Mouse (Mus musculus): ENCODE data around the gene Kdm2b. TPM values are rescaled to one million over a fixed set of nuclear protein-coding genes. Genes with fewer than 3 reads are reported as not detected.

The Kdm2b gene
- polyA plus RNA-seq, 1 experiment, result 19.1 TPM

DNA sequence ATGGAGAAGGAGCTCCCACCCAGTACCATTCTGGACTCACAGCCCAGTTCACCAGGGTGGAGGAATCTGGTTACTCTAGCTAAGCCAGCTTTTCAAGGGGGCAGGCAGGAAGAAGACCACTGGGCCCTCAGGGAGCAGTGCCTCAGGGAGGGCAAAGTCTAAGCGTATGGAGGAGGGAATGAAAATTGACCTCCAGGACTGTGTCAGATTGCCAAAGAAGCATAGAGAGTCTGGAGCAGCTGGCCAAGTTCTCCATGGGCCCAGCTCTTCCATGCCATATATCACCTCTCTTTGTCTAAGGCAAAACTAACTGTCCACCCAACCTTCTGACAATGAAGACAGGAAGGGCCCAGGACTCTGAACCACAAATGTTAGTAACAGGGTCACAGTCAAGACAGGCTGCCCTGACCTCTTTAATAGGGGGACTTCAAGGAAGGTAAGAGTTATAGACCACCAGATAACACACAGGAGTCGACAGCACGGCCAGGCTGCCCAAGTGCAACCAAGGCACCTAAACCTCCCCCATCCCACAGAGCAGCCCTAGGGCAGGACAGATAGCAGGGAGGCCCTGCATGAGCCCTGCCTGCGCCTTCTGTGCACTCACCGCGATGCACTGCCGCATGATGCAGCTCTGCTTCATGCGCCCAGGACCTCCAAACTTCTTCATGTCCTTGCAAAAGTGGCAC is 101.6 kb downstream of the Kdm2b start:
- Histone ChIP-seq H3K27me3 (replicated peaks) (no peaks in the 10 kb centered on the region), H3K36me3 (replicated peaks; ENCODE audit: low read length) (peaks cover 48% of the 10 kb centered on the region), H3K9me3 (no peaks in the 10 kb centered on the region), H3K4me1 (peaks cover 70% of the 10 kb centered on the region), H3K4me3 (replicated peaks) (no peak overlapping the region)
- TF ChIP-seq GATA1 (IDR thresholded peaks at IDR 0.05; ENCODE audit: borderline replicate concordance, low read length) (no peak), FLI1 (IDR thresholded peaks at IDR 0.05; ENCODE audit: low read length) (no peak)

DNA sequence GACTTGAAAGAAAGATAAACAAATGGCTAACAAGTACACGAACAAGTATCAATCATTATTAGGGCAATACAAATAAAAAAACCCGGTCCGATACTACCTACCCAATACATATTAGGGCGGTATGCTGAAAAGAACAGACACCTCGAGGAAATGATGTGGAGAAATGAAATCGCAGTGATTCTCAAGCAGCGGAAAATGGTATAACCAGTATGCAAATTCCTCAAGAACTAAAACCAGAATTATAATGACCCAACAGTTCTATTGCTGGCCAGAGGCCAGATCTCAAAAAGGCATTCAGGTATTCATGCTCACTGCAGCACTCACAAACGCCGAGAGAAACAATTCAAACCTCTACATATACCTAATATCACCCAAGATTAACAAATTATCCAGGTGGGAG is 102.6 kb downstream of the Kdm2b start:
- TF ChIP-seq GATA1 (IDR thresholded peaks at IDR 0.05; ENCODE audit: borderline replicate concordance, low read length), result no peak
- H3K27me3 ChIP-seq (replicated peaks), result no peaks in the 10 kb centered on the region
- peaks cover 56% of the 10 kb centered on the region for H3K36me3 ChIP-seq (replicated peaks; ENCODE audit: low read length)
- no peaks in the 10 kb centered on the region for H3K9me3 ChIP-seq
- no peak overlapping the region for H3K4me3 ChIP-seq (replicated peaks)
- H3K4me1 ChIP-seq, result peaks cover 75% of the 10 kb centered on the region

DNA sequence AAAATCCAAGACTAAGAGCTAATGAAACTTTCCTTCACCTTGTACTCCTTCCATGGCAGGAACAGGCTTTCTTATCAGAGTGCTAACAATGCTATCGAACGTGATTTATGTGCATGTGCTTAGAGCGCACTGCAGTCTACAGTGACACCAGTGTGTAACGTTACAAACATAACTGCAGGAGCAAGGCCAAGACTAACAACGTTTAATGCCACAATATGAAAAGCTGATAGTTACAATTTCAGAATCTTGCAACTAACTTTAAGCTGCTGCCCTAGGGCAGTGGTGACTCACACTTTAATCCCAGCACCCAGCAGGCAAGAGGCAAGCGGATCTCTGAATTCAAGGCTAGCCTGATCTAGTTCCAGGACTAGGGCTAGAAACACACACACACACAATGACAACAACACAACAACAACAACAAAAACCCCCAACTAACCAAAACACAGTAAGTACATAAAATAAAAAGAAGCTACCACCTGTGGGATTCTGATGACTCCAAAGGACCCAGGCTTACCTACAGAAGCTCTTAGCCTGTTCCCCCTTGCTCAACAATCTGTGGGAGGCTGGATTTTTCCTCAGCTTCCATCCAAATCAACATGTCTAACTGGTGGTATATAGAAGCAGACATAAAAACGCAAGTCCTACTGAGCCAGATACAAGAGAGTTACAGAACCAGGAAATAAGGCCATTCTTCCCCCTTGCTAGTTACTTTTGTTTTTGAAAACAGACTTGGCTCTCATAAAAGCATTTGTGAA is 104.9 kb downstream of the Kdm2b start:
- Histone ChIP-seq H3K27me3 (replicated peaks) (no peaks in the 10 kb centered on the region), H3K9me3 (no peaks in the 10 kb centered on the region), H3K36me3 (replicated peaks; ENCODE audit: low read length) (peaks cover 67% of the 10 kb centered on the region), H3K4me3 (replicated peaks) (no peak overlapping the region), H3K4me1 (peaks cover 59% of the 10 kb centered on the region)
- TF ChIP-seq GATA1 (IDR thresholded peaks at IDR 0.05; ENCODE audit: borderline replicate concordance, low read length) (no peak), FLI1 (IDR thresholded peaks at IDR 0.05; ENCODE audit: low read length) (no peak)

DNA sequence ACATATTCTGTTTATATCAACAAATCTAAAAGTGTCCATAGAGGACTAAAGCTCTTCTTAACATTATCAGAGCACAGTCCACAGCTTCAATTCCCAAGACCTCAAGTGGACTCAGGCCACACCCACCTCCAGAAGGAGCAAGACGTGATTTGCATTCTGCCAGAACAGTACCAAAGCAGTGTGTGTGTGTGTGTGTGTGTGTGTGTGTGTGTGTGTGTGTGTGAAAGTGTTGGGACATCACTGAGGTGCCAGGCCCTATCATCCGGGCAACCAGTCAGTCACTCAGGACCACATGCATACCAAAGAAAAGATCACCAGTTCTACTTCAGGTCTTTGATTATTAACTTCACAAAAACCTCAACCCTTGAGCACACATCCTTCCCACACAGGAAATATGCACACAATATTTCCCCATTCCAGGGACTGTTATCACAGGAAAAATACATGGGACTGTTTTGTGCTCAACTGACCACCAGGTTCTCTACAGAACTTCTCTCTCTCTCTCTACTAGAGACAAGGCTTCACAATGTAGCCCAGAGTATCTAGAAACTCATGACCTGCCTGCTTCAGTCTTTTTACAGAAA is 105.9 kb downstream of the Kdm2b start:
- peaks cover 72% of the 10 kb centered on the region for H3K36me3 ChIP-seq (replicated peaks; ENCODE audit: low read length)
- H3K4me1 ChIP-seq, result peaks cover 55% of the 10 kb centered on the region
- no peaks in the 10 kb centered on the region for H3K27me3 ChIP-seq (replicated peaks)
- H3K4me3 ChIP-seq (replicated peaks), result no peak overlapping the region
- H3K9me3 ChIP-seq, result no peaks in the 10 kb centered on the region
- TF ChIP-seq GATA1 (IDR thresholded peaks at IDR 0.05; ENCODE audit: borderline replicate concordance, low read length) (no peak), FLI1 (IDR thresholded peaks at IDR 0.05; ENCODE audit: low read length) (no peak)

DNA sequence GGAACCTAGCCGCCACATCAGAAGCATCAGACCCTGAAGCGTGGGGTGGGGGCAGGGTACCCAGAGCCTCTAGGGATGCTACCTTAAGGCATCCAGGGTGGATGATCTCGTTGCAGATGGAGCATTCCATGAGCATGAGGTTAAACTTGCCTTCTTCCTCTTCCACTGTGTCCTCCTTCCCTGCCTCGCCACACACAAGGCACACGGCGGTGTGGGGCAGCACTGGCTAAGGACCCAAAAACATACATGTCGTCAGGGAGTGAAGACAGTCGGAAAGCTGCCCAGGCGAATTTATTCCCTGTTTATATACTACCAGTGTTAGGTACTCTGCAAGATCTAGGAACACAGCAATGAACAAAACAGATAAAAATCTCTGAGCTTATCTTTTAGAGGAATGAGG is 106.4 kb downstream of the Kdm2b start:
- H3K27me3 ChIP-seq (replicated peaks), result no peaks in the 10 kb centered on the region
- H3K4me1 ChIP-seq, result peaks cover 50% of the 10 kb centered on the region
- H3K4me3 ChIP-seq (replicated peaks), result no peak overlapping the region
- TF ChIP-seq GATA1 (IDR thresholded peaks at IDR 0.05; ENCODE audit: borderline replicate concordance, low read length) (no peak), FLI1 (IDR thresholded peaks at IDR 0.05; ENCODE audit: low read length) (no peak)
- H3K9me3 ChIP-seq, result no peaks in the 10 kb centered on the region
- H3K36me3 ChIP-seq (replicated peaks; ENCODE audit: low read length), result peaks cover 72% of the 10 kb centered on the region

DNA sequence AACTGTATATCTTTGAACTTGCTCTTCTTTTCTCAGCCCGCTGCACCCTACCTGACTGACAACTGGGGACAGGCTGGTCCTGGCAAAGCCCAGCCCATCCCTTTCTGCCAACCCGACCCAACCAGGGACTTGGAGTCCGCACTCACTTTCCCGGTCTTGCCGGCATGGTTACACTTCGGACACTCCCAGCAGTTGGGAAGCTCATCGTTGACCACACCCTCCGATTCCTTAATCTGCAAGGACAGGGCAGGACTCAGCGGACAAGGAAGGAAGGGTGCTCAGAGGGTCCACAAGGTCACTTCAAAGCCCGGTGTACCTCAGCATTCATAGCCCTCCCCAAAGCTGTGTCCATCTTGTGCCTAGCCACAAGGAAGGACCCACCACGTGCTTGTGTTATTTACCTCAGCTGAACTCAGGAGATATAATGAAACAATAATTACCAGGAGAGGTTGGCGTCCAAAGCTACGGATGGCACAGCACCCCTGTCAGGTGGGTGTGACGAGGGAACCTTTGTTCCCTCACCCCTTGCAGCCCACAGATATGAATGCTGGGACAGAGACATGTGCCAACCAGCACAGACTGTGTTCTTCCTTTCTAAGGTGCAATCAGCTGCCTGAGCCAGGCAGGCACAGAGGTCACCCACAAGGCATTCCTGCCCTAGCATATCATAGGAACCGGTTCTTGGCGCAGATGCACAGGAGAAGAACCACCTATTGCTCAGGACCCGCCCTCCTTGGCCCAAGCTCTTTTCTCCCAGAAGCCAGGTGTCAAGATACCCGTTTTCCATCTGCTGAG is 107.2 kb downstream of the Kdm2b start:
- TF ChIP-seq GATA1 (IDR thresholded peaks at IDR 0.05; ENCODE audit: borderline replicate concordance, low read length) (no peak), FLI1 (IDR thresholded peaks at IDR 0.05; ENCODE audit: low read length) (no peak)
- peaks cover 72% of the 10 kb centered on the region for H3K36me3 ChIP-seq (replicated peaks; ENCODE audit: low read length)
- H3K4me3 ChIP-seq (replicated peaks), result no peak overlapping the region
- H3K27me3 ChIP-seq (replicated peaks), result no peaks in the 10 kb centered on the region
- peaks cover 45% of the 10 kb centered on the region for H3K4me1 ChIP-seq
- H3K9me3 ChIP-seq, result no peaks in the 10 kb centered on the region

DNA sequence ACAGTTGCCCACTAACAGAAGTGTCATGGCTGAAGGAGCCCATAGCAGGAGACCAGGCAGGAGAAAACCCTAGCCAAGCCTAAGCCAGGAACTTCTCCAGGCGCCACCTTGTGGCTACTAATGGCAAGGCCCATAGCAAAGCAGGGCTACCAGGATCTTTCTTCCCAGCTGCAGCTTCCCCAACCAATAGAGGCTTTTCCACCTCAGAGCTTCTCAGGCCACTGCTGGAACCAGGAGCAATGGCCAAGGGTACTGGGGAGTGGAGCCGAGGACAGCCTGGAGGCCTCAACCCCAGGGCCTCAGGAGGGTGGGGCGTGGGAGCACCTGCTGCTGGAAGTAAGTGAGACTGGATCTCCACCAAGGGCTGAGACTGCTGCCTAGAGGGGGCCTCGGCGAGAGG is 108.3 kb downstream of the Kdm2b start:
- H3K4me3 ChIP-seq (replicated peaks), result no peak overlapping the region
- TF ChIP-seq GATA1 (IDR thresholded peaks at IDR 0.05; ENCODE audit: borderline replicate concordance, low read length) (no peak), FLI1 (IDR thresholded peaks at IDR 0.05; ENCODE audit: low read length) (no peak)
- peaks cover 79% of the 10 kb centered on the region for H3K36me3 ChIP-seq (replicated peaks; ENCODE audit: low read length)
- H3K9me3 ChIP-seq, result no peaks in the 10 kb centered on the region
- no peaks in the 10 kb centered on the region for H3K27me3 ChIP-seq (replicated peaks)
- H3K4me1 ChIP-seq, result peaks cover 42% of the 10 kb centered on the region

DNA sequence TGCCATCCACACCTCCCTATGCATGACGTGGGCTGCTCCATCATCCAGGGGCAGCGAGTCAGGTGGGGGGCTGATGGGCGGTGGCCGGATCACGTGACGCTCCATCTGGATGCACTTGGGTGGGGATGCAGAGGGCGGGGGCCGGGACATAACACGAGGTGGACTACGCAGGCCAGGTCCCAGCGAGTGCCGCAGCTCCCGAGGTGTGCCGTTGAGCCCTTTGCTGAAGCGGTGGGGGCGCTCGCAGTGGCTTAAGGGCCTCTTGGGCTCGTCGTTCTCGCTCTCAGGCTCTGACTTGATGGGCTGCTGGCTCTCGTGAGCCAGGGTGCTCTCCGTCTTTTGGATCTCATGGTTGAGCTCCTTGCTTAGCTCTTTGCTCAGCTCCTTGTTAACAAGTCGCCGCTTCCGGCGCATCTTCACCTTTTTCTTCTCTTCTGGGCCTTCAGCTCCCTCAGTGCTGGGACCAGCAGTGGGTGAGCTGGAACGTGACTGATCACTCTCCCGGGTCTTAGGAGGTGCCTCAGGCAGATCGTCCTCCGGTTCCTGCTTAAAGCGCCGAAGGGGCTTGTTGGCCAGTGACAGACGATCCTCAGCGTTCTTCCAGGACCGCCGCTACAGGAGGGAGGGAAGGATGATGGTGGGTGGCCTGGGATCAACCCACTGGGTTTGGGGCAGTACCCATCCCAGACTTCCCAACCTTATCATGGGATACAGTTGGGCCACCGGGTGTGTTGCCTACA is 109.2 kb downstream of the Kdm2b start:
- Histone ChIP-seq H3K36me3 (replicated peaks; ENCODE audit: low read length) (peaks cover 79% of the 10 kb centered on the region), H3K9me3 (no peaks in the 10 kb centered on the region), H3K4me1 (peaks cover 33% of the 10 kb centered on the region), H3K4me3 (replicated peaks) (no peak overlapping the region), H3K27me3 (replicated peaks) (no peaks in the 10 kb centered on the region)
- no peak for TF ChIP-seq GATA1 (IDR thresholded peaks at IDR 0.05; ENCODE audit: borderline replicate concordance, low read length)
- TF ChIP-seq FLI1 (IDR thresholded peaks at IDR 0.05; ENCODE audit: low read length), result no peak

DNA sequence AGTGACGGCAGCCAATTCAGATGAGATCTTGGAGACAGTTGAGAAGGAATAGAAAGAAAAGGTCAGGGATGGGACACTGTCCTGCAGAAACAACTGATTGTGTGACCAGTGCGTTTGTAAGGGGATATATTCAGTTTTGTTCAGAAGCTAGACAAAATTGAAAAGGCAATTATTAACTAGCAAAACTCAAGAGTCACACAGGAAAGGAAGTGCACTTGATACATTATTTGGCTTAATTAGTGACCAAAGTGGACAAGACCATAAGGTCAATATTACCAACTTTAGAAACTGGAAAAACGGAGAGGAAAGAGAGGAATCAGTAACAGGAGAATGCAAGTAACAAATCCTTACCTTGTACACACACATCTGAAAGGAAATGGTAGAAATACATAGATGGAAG is 113.0 kb downstream of the Kdm2b start:
- Histone ChIP-seq H3K27me3 (replicated peaks) (no peaks in the 10 kb centered on the region), H3K36me3 (replicated peaks; ENCODE audit: low read length) (peaks cover 96% of the 10 kb centered on the region), H3K9me3 (no peaks in the 10 kb centered on the region), H3K4me3 (replicated peaks) (no peak overlapping the region), H3K4me1 (peaks cover 3% of the 10 kb centered on the region; the same call in 1 of the 2 replicates)
- no peak for TF ChIP-seq GATA1 (IDR thresholded peaks at IDR 0.05; ENCODE audit: borderline replicate concordance, low read length)
- no peak for TF ChIP-seq FLI1 (IDR thresholded peaks at IDR 0.05; ENCODE audit: low read length)

Measured in megakaryocyte, embryonic 14.5 days (primary cell).